Mouse (Mus musculus): ENCODE measurements at regions not wholly inside any gene's neighbourhood (a gene's known extent, or its start where the extent isn't known, plus 50 kb on each side); places are given as distances from the start of the nearest gene placed in this dataset.
A peak's percentile ranks its signal among the peaks of the same experiment; 100 is the strongest.

- TF ChIP-seq CTCF (IDR thresholded peaks at IDR 0.05; ENCODE audit: low read depth) (peak; percentile 33), EP300 (IDR thresholded peaks at IDR 0.05; ENCODE audit: low read depth) (no peak)
Observed at GRCm38 (mm10) chr1:167929729-167930341, 240.8 kb downstream of the Lmx1a start.

All from heart, postnatal 0 days (tissue).